10 mouse cellular contexts compared by ENCODE assay signal in the genomic region with DNA sequence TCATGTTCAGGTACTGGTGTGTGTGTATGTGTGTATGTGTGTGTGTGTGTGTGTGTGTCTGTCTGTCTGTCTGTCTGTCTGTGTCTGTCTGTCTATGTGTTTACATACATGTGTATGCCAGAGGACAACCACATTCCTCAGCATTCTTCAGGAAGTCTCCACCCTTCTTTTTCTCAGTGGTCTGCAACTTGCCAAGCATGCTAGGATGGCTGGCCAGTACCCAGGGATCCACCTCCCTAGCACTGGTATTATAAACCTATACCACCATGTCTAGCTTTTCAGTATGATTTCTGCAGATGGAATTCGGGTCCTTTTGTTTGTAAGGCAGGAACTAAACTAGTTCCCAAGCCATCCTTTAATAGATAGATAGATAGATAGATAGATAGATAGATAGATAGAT.
"Had no signal": no experiment of that assay in that cellular context is flagged by ENCODE, and none has a peak within 500 bp of the region (broad histone marks: within the 10 kb centered on the region; RNA-seq: fewer than 3 reads in every experiment).

No protein-coding gene starts in this region.

- ATAC-seq: liver, postnatal 0 days; lung, postnatal 0 days; midbrain, embryonic 13.5 days; midbrain, embryonic 15.5 days had no signal

- DNase-seq: liver, postnatal 0 days; lung, adult 2 months; lung, postnatal 14 days; lung, postnatal 36 days; right cerebral cortex, postnatal 14 days; thymus, adult 2 months; thymus, postnatal 36 days had no signal
